Mouse (Mus musculus) right cerebral cortex, postnatal 25 days (tissue): ENCODE data around the gene Klhdc4.
A peak's percentile ranks its signal among the peaks of the same experiment; 100 is the strongest.

Experiments used
- DNase-seq: peaks from one replicate; pipeline ENCODE4 v3.0.0; 2022

Klhdc4 gene

GRCm38 (mm10) chr8:121804829-121805228 lies 24.5 kb downstream of the Klhdc4 start:
- no peak for DNase-seq

- DNase-seq = no peak
Observed at GRCm38 (mm10) chr8:121798401-121798800, 31.0 kb downstream of the Klhdc4 start.

- DNase-seq = no peak
Observed at GRCm38 (mm10) chr8:121796406-121796805, 33.0 kb downstream of the Klhdc4 start.

GRCm38 (mm10) chr8:121795461-121795860 lies 33.9 kb downstream of the Klhdc4 start:
- DNase-seq = no peak

- no peak for DNase-seq
Observed at GRCm38 (mm10) chr8:121794151-121794550, 35.2 kb downstream of the Klhdc4 start.

GRCm38 (mm10) chr8:121792627-121793026 lies 36.7 kb downstream of the Klhdc4 start:
- no peak for DNase-seq

- no peak for DNase-seq
Observed at GRCm38 (mm10) chr8:121792159-121792558, 37.2 kb downstream of the Klhdc4 start.

- no peak for DNase-seq
Observed at GRCm38 (mm10) chr8:121788786-121789185, 40.6 kb downstream of the Klhdc4 start.

- peak; percentile 75 for DNase-seq
Observed at GRCm38 (mm10) chr8:121786542-121786941, 42.8 kb downstream of the Klhdc4 start.

GRCm38 (mm10) chr8:121782493-121782892 lies 46.9 kb downstream of the Klhdc4 start:
- no peak for DNase-seq

- no peak for DNase-seq
Observed at GRCm38 (mm10) chr8:121773876-121774275, 55.5 kb downstream of the Klhdc4 start.

- no peak for DNase-seq
Observed at GRCm38 (mm10) chr8:121770845-121771752, 58.3 kb downstream of the Klhdc4 start.

- no peak for DNase-seq
Observed at GRCm38 (mm10) chr8:121769621-121770020, 59.7 kb downstream of the Klhdc4 start.

GRCm38 (mm10) chr8:121769095-121769494 lies 60.3 kb downstream of the Klhdc4 start:
- no peak for DNase-seq

GRCm38 (mm10) chr8:121765594-121766138 lies 63.7 kb downstream of the Klhdc4 start:
- no peak for DNase-seq

- DNase-seq = no peak
Observed at GRCm38 (mm10) chr8:121763700-121764013, 65.7 kb downstream of the Klhdc4 start.

- no peak for DNase-seq
Observed at GRCm38 (mm10) chr8:121762999-121763699, 66.2 kb downstream of the Klhdc4 start.

- DNase-seq = no peak
Observed at GRCm38 (mm10) chr8:121761480-121761879, 67.9 kb downstream of the Klhdc4 start.

GRCm38 (mm10) chr8:121760484-121760883 lies 68.9 kb downstream of the Klhdc4 start:
- DNase-seq = no peak

- no peak for DNase-seq
Observed at GRCm38 (mm10) chr8:121758470-121758869, 70.9 kb downstream of the Klhdc4 start.

GRCm38 (mm10) chr8:121751407-121751806 lies 78.0 kb downstream of the Klhdc4 start:
- no peak for DNase-seq

GRCm38 (mm10) chr8:121750512-121750911 lies 78.9 kb downstream of the Klhdc4 start:
- DNase-seq = no peak

- no peak for DNase-seq
Observed at GRCm38 (mm10) chr8:121749501-121749900, 79.9 kb downstream of the Klhdc4 start.
